Mouse (Mus musculus): ENCODE measurements around the gene Brwd1. TPM values are rescaled to one million over a fixed set of nuclear protein-coding genes. Genes with fewer than 3 reads are reported as not detected.

Brwd1 gene
- polyA plus RNA-seq, 1 experiment from 2014 or later: 78.3 TPM

- peak overlapping the region; percentile 64; the same call in 1 of the 2 replicates for H3K4me2 ChIP-seq (replicated peaks)
- peaks cover 21% of the 10 kb centered on the region for H3K4me1 ChIP-seq
- H3K27ac ChIP-seq (replicated peaks): no peak overlapping the region
- no peak overlapping the region for H3K9ac ChIP-seq
- peaks cover 44% of the 10 kb centered on the region for H3K36me3 ChIP-seq
- 79% methylated on average over 7 of the region's 7 CpGs for WGBS
- H3K27me3 ChIP-seq: no peaks in the 10 kb centered on the region
- ATAC-seq (ENCODE audit: insufficient number of reproducible peaks, low FRiP score, low TSS enrichment, low read depth): no peak
- peak overlapping the region; percentile 88; the same call in 1 of the 2 replicates for H3K4me3 ChIP-seq (replicated peaks)
- H3K9me3 ChIP-seq (replicated peaks): no peaks in the 10 kb centered on the region
Observed at GRCm38 (mm10) chr16:96080524-96080923, 1.8 kb downstream of the Brwd1 start.

- Histone ChIP-seq H3K4me2 (replicated peaks) (no peak overlapping the region), H3K9ac (no peak overlapping the region), H3K4me1 (no peaks in the 10 kb centered on the region), H3K9me3 (replicated peaks) (no peaks in the 10 kb centered on the region), H3K27me3 (no peaks in the 10 kb centered on the region), H3K4me3 (replicated peaks) (no peak overlapping the region), H3K36me3 (peaks cover 75% of the 10 kb centered on the region), H3K27ac (replicated peaks) (no peak overlapping the region)
- ATAC-seq (ENCODE audit: insufficient number of reproducible peaks, low FRiP score, low TSS enrichment, low read depth): no peak
- 95% methylated on average over 6 of the region's 6 CpGs for WGBS
Observed at GRCm38 (mm10) chr16:96068364-96068763, 14.0 kb downstream of the Brwd1 start.

- WGBS: 93% methylated on average over 12 of the region's 12 CpGs
- H3K9ac ChIP-seq: no peak overlapping the region
Observed at GRCm38 (mm10) chr16:96066174-96066573, 16.2 kb downstream of the Brwd1 start.

GRCm38 (mm10) chr16:96064649-96065048 lies 17.7 kb downstream of the Brwd1 start:
- Histone ChIP-seq H3K4me2 (replicated peaks) (no peak overlapping the region), H3K9me3 (replicated peaks) (no peaks in the 10 kb centered on the region), H3K27me3 (no peaks in the 10 kb centered on the region), H3K27ac (replicated peaks) (no peak overlapping the region), H3K36me3 (peaks cover 84% of the 10 kb centered on the region), H3K4me3 (replicated peaks) (no peak overlapping the region), H3K9ac (no peak overlapping the region), H3K4me1 (no peaks in the 10 kb centered on the region)
- ATAC-seq (ENCODE audit: insufficient number of reproducible peaks, low FRiP score, low TSS enrichment, low read depth): no peak
- 86% methylated on average over 6 of the region's 6 CpGs for WGBS

More at GRCm38 (mm10) chr16:96066174-96066573, 16.2 kb downstream of the Brwd1 start:
- Histone ChIP-seq H3K4me1 (no peaks in the 10 kb centered on the region), H3K4me2 (replicated peaks) (no peak overlapping the region), H3K4me3 (replicated peaks) (no peak overlapping the region), H3K27me3 (no peaks in the 10 kb centered on the region), H3K36me3 (peaks cover 80% of the 10 kb centered on the region), H3K9me3 (replicated peaks) (no peaks in the 10 kb centered on the region), H3K27ac (replicated peaks) (no peak overlapping the region)
- ATAC-seq (ENCODE audit: insufficient number of reproducible peaks, low FRiP score, low TSS enrichment, low read depth): no peak

- Histone ChIP-seq H3K4me1 (no peaks in the 10 kb centered on the region), H3K36me3 (peaks cover 90% of the 10 kb centered on the region), H3K4me2 (replicated peaks) (no peak overlapping the region), H3K4me3 (replicated peaks) (no peak overlapping the region), H3K9ac (no peak overlapping the region), H3K27me3 (no peaks in the 10 kb centered on the region), H3K27ac (replicated peaks) (no peak overlapping the region), H3K9me3 (replicated peaks) (no peaks in the 10 kb centered on the region)
- WGBS: 63% methylated on average over 5 of the region's 5 CpGs
- ATAC-seq (ENCODE audit: insufficient number of reproducible peaks, low FRiP score, low TSS enrichment, low read depth): no peak
Observed at GRCm38 (mm10) chr16:96044096-96044495, 38.2 kb downstream of the Brwd1 start.

GRCm38 (mm10) chr16:96040691-96041090 lies 41.6 kb downstream of the Brwd1 start:
- Histone ChIP-seq H3K4me1 (no peaks in the 10 kb centered on the region), H3K27ac (replicated peaks) (no peak overlapping the region), H3K4me2 (replicated peaks) (no peak overlapping the region), H3K9ac (no peak overlapping the region), H3K9me3 (replicated peaks) (no peaks in the 10 kb centered on the region), H3K4me3 (replicated peaks) (no peak overlapping the region), H3K27me3 (no peaks in the 10 kb centered on the region), H3K36me3 (peaks cover 91% of the 10 kb centered on the region)
- no peak for ATAC-seq (ENCODE audit: insufficient number of reproducible peaks, low FRiP score, low TSS enrichment, low read depth)
- WGBS: 90% methylated on average over 4 of the region's 4 CpGs

GRCm38 (mm10) chr16:96039538-96039937 lies 42.8 kb downstream of the Brwd1 start:
- no peak for ATAC-seq (ENCODE audit: insufficient number of reproducible peaks, low FRiP score, low TSS enrichment, low read depth)
- Histone ChIP-seq H3K4me3 (replicated peaks) (no peak overlapping the region), H3K4me2 (replicated peaks) (no peak overlapping the region)

GRCm38 (mm10) chr16:96034473-96034872 lies 47.9 kb downstream of the Brwd1 start:
- Histone ChIP-seq H3K4me3 (replicated peaks) (no peak overlapping the region), H3K27me3 (no peaks in the 10 kb centered on the region), H3K4me1 (no peaks in the 10 kb centered on the region), H3K9me3 (replicated peaks) (no peaks in the 10 kb centered on the region), H3K9ac (no peak overlapping the region), H3K36me3 (peaks cover 92% of the 10 kb centered on the region), H3K27ac (replicated peaks) (peak overlapping the region; percentile 12), H3K4me2 (replicated peaks) (no peak overlapping the region)
- ATAC-seq (ENCODE audit: insufficient number of reproducible peaks, low FRiP score, low TSS enrichment, low read depth): peak; percentile 73
- WGBS: 57% methylated on average over 6 of the region's 6 CpGs

More at GRCm38 (mm10) chr16:96039538-96039937, 42.8 kb downstream of the Brwd1 start:
- no peak overlapping the region for H3K9ac ChIP-seq
- 63% methylated on average over 6 of the region's 6 CpGs for WGBS
- peaks cover 93% of the 10 kb centered on the region for H3K36me3 ChIP-seq
- H3K27ac ChIP-seq (replicated peaks): no peak overlapping the region
- no peaks in the 10 kb centered on the region for H3K27me3 ChIP-seq
- no peaks in the 10 kb centered on the region for H3K9me3 ChIP-seq (replicated peaks)
- no peaks in the 10 kb centered on the region for H3K4me1 ChIP-seq

- ATAC-seq (ENCODE audit: insufficient number of reproducible peaks, low FRiP score, low TSS enrichment, low read depth): no peak
- WGBS: 91% methylated on average over 13 of the region's 13 CpGs
- H3K4me2 ChIP-seq (replicated peaks): no peak overlapping the region
- H3K27ac ChIP-seq (replicated peaks): no peak overlapping the region
- no peak overlapping the region for H3K9ac ChIP-seq
- no peaks in the 10 kb centered on the region for H3K4me1 ChIP-seq
- peaks cover 92% of the 10 kb centered on the region for H3K36me3 ChIP-seq
- H3K9me3 ChIP-seq (replicated peaks): no peaks in the 10 kb centered on the region
- H3K4me3 ChIP-seq (replicated peaks): no peak overlapping the region
- H3K27me3 ChIP-seq: no peaks in the 10 kb centered on the region
Observed at GRCm38 (mm10) chr16:96032368-96033043, 49.8 kb downstream of the Brwd1 start.

GRCm38 (mm10) chr16:96030476-96031102 lies 51.7 kb downstream of the Brwd1 start:
- Histone ChIP-seq H3K4me2 (replicated peaks) (no peak overlapping the region), H3K9me3 (replicated peaks) (no peaks in the 10 kb centered on the region), H3K4me1 (no peaks in the 10 kb centered on the region), H3K4me3 (replicated peaks) (no peak overlapping the region), H3K36me3 (peaks cover 91% of the 10 kb centered on the region), H3K27me3 (no peaks in the 10 kb centered on the region), H3K9ac (no peak overlapping the region), H3K27ac (replicated peaks) (no peak overlapping the region)
- no peak for ATAC-seq (ENCODE audit: insufficient number of reproducible peaks, low FRiP score, low TSS enrichment, low read depth)
- 55% methylated on average over 2 of the region's 2 CpGs for WGBS

GRCm38 (mm10) chr16:96026256-96026655 lies 56.1 kb downstream of the Brwd1 start:
- H3K4me2 ChIP-seq (replicated peaks): no peak overlapping the region
- no peak overlapping the region for H3K9ac ChIP-seq
- no peak overlapping the region for H3K4me3 ChIP-seq (replicated peaks)
- H3K4me1 ChIP-seq: no peaks in the 10 kb centered on the region
- no peaks in the 10 kb centered on the region for H3K9me3 ChIP-seq (replicated peaks)
- no peak for ATAC-seq (ENCODE audit: insufficient number of reproducible peaks, low FRiP score, low TSS enrichment, low read depth)
- peaks cover 80% of the 10 kb centered on the region for H3K36me3 ChIP-seq
- no peak overlapping the region for H3K27ac ChIP-seq (replicated peaks)
- 90% methylated on average over 5 of the region's 5 CpGs for WGBS
- no peaks in the 10 kb centered on the region for H3K27me3 ChIP-seq
